Mouse (Mus musculus) induced T-regulatory cell, adult 2 months (primary cell): Measurements from ENCODE around the gene Rex1bd.

ENCODE experiments used
- DNase-seq: peaks from one replicate; pipeline ENCODE4 v3.0.0-alpha.2; 2012; ENCODE audit warnings: low read depth

The Rex1bd gene

DNA sequence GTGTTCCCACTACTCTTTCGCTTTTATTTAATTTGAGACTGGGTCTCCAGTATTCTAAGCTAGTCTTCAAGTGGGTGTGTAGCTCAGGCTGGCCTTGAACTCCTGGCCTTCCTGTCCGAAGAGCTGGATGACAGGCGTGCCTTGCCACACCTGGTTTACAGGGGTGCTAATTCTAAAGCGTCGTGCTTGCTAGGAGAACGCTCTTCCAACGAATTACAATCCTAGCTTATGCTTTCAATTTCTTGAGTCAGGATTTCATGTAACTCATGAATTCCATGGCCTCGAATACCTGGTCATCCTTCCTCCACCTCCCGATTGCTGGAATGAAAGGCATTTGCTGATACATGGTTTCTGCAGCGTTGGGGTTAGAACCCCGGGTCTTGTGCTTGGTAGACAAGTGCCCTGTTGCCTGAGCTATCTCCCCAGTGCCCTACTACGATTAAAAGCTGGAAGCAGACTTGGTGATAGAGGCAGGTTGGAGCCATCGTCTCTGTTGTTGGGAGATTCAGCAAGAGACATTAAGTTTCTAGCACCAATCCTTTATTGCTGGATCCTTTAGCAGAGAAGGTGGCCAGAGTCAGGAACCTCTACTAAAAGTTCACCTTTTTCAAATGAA, 21.7 kb upstream of the Rex1bd start:
- no peak for DNase-seq

DNA sequence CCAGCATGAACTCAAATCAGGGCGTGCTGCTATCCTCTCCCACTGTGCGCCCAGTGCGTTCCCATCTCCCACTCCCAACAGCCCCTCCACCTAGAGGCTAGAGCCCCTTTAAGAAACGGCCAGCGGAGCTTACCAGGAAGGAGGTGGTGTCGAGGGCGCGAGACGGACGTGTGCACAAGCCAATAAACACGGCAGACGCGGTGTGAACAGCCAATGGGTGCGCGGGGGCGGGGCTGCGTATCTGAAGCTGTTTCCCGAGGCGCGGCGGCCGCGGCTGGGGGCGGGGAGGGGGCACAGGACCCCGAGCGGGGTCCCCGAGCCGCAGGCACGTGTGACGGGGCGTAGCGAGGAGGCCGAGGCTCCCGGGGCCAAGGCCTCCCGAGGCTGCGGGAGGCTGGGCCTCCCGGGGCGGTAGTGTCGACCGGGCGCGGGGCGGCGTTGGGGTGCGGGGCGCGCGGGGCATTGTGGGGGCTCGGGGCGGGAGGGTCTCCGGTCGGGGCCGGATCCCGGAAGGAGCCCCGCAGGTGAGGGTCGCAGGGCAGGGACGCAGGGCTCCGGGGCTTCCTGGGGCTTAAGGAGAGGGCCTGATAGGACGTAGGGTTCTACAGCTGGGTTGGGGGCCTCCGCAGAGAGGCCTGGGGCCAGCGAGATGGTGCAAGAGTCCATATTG, 21.1 kb upstream of the Rex1bd start, which contains the start of the genes Fkbp8 and Kxd1:
Gene Fkbp8, plus strand, starts transcription at position 213 of the 670 bp plus-strand sequence.
Gene Kxd1, minus strand, starts transcription at position 445 of the 670 bp plus-strand sequence.
- DNase-seq: peak; percentile 97

DNA sequence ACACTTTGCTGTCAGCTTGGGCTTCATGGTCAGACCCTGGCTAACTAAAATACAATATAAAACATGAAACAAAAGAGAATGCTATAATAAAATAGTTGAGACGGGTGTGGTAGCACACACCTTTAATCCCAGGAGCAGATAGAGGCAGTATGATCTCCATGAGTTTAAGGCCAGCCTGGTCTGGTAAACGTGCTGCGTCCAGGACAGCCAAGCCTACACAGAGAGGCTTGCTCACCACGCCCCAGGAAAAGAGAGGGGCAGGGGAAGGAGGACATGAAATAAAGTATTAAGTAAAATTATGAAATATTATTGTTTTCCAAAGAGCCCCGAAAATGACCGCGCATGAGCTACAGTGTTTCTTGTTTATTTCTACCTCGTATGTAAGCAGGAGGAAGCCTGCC, 20.6 kb upstream of the Rex1bd start:
- no peak for DNase-seq

DNA sequence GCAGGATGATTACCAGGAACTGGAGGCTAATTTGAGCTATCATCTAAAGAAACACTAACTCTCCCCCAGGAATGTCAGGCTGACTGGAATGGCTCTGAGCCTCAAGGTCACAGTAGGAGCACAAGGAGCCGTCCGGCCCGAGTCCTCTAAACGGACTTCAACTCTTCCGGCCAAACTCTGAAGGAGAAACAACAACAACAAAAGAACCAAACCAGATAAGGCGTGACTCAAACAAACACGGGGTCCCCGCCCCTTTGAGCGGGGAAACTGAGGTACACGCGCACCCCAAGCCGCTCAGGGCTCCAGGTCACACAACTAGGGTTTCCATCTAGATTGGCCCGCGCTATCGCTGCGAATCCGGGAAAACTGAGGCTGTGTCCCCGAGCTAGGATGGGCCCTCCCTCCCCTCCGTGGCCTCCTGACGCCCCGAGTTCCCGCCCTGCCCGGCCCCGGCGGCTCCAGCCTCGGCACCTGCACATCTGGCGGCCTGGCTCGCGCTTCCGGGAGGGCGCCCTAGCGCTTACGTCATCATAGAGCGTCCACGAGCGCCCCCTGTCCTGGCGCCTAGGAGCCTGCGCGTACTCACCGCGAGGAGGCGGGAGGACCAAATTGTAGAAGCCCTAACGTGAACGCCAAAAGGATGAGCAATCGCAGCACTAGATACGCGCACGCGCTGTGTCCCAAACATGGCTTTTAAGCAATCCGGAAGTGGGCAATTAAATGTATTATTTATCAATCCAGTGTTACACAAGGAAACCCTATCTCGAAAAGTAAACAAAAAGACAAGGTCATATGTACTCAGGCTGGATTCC, 16.2 kb upstream of the Rex1bd start:
- DNase-seq: peak; percentile 99

DNA sequence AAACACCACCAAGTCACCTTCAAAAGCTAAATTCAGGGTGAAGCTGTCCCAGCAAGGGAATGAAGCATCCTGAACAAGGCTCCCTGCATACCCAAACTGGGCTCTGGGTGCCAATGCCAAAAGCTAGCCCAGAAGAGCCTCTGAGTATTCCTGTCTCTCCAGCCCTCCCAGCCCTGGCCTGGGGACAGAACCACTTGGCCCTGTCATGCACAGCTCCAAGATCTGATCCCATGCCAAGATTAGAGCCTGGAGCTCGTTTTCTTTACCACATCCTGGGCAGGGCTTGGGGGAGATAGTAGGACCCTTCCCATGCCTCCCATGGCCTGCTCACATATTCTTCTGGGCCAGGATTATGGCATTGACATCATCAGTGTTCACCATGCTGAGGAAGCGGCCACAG, 13.1 kb upstream of the Rex1bd start:
- DNase-seq: no peak

DNA sequence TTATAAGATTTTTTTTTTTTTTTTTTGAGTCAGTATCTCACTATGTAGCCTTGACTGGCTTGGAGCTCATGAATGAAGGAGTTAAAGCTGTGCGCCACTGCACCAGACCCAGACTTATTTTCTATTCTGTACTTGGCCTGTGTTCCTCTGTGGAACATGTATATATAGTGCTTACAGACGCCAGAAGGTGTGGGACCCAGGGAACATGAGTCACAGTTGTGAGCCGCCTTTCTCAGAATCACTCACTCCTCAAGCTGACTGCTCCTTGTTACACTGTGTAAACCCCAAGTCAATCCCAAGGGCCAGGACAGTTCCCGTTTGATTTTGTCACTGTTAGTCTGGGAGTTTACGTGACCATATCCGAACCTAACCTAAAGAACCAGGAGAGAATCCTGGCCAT, 12.5 kb upstream of the Rex1bd start:
- no peak for DNase-seq

DNA sequence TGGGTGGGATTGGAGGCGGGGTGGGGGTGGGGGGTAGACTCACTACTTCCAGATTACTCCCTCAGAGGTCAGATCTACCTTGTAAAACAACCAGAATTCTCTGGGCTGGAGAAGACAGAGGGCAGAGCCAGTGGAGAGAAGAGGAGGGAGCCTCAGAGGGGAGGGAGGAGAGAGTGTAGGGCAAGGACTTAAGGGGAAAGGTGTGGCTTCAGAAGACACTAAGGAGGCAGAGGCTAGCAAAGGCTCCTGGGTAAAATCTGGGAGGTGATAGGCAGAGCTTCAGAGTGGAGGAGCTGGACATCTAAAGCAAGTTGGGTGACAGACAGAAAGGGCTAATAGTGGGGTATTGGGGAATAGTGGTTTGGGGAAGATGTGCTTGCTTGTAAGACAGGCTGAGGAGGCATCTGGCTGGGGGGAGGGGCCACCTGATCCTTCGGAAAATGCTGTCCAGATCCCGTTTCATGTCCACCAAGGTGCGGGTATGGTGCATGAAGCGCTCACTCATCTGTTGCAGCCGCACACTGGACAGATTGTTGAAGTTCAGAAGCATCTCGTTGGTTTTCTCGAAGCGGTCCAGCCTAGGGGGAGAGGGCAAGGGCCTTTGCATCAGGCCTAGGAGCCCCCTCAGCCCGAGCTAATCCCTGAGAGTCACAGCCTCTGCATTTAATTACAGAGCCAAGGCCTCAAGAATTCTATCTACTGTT, 11.5 kb upstream of the Rex1bd start:
- no peak for DNase-seq

DNA sequence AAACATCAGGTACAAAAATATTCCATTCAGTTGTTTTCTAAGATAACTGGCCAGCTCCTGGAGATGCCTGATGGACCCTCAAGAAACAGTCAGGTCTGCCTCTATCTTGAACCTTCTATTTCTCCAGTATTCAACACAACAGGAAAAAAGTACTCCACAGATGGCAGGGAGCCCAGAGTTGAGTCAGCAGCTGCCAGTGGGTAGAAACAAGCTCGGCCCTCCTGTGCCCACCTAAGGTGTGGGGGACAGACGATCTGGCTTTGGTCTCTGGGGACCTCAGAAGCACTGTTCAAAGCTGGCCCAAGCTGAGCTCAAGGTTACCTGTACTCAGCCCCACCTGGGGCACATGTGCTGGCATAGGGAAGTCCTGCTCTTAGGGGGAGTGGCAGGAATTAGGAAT, 6.9 kb upstream of the Rex1bd start:
- DNase-seq: no peak

DNA sequence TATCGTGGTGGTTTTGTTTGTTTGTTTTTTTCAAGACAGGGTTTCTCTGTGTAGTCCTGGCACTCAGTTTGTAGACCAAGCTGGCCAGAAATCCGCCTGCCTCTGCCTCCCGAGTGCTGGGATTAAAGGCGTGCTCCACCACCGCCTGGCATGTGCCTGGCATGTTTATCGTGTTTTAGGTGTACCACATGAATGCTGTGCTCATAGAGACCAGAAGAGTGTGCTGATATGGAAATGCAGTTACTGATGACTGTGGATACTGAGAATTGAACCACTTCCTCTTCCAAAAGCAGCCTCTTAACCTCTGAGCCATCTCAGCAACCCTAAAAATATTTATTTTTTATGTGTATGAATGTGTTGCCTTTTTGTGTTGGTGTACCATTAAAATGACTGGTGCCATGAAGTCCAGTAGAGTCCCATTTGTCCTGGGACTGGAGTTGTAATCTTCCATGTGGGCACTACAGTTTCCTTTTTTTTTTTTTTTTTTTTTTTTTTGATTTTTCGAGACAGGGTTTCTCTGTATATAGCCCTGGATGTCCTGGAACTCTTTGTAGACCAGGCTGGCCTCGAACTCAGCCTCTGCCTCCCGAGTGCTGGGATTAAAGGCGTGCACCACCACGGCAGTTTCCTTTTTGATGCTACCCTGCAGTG, 5.8 kb upstream of the Rex1bd start:
- peak; percentile 61 for DNase-seq

DNA sequence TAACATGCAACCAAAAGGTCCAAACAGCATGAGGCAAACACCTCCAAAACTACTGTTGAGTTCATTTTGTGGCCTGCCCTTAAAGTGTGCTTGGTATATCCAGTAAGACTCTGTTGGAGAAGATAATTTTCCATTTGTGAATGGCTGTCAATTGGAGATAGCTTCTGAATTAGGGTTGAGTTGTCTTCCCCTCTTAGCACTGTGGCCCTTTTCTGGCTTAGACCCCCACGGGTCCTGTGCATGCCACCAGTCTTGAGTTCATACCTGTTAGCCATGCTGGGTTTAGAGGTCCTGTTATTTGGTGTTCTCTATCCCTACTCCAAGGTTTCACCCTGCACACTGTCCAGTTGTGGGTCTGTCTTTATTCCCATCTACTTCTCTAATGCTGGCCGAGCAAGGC, 5.2 kb upstream of the Rex1bd start:
- DNase-seq: no peak

DNA sequence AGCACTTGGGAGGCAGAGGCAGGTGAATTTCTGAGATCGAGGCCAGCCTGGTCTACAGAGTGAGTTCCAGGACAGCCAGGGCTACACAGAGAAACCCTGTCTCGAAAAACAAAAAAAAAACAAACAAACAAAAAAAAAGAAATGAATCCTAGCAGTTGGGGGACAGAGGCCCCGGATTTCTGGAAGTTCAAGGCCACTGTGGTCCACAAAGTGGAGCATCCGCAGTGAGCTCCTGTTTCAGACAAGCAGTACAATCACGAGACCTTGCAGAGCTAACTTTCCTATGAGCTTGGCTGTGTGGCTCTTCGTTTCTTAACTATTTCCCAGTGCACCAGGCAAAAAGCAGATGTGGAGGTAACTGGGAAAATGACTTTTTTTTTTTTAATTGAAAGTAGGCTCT, 4.6 kb upstream of the Rex1bd start:
- peak; percentile 40 for DNase-seq

DNA sequence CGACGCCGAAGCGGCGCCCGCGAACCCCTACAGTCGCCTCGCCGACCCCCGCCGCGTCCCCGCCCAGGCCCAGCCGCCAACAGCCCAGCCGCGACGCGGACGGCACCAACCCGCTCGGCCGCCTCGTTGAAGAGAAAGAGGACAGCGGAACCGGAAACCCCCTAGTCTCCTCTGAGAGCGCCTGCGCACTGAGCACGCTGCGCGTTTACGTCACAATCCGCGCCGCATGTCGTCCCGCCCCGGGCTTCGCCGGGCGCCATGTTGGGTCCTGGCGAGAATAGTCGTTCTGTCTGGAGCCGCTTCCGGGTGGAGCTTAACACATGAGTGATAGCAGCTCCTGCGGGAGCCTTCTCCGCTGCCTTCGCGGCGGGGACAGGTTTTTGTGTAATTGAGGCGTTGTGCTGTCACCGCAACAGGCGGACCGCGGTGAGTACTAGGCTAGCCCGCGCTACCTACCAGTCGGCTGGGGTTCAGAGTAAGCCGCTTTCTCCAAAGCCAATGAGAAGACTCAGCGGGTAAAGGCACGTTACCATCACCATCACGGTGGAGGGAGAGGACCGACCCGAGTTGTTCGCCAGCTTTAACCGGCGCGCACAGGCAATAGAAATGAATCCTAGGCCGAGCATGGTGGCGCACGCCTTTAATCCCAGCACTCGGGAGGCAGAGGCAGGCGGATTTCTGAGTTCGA, 3.8 kb upstream of the Rex1bd start, which contains the start of gene Uba52:
Gene Uba52, minus strand, starts transcription at position 574 of the 688 bp plus-strand sequence.
- peak; percentile 99 for DNase-seq

DNA sequence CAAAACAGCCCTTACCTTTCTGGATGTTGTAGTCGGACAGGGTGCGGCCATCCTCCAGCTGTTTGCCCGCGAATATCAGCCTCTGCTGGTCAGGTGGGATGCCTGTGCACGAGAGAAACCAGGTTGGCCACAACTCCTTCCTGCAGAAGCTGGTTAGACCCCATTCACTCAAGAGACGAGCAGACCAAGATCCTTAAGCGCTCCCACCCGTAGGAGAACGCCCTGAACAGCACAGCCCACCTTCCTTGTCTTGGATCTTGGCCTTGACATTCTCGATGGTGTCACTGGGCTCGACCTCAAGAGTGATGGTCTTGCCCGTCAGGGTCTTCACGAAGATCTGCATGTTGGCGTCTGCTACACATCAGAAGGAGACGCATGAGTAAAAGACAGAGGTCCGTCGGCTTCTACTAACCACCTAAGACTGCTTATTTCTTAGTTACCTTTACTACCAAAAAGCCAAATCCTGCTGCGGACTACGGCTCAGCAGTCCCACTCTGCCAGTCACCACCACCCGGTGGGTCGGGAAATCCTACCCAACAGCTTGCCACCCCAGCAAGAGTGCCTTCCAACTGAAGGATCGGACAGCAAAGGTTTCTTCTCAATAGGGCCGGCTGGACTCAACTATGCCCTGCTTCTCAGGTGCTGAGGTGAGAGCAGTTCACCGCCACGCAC, 2.9 kb upstream of the Rex1bd start:
- DNase-seq: peak; percentile 42

DNA sequence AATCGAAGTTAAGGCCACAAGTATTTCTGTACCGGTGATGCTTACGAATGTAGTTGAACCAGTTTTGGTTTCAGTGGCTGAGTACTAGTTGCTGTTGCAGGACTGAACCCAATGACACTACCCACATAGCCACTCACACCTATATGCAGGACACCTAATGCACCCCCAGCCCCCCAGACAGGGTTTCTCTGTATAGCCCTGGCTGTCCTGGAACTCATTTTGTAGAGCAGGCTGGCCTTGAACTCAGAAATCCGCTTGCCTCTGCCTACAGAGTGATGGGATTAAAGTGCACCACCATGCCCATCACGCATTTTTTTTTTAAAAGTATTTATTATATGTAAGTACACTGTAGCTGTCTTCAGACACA, 458 bp upstream of the Rex1bd start:
- no peak for DNase-seq

DNA sequence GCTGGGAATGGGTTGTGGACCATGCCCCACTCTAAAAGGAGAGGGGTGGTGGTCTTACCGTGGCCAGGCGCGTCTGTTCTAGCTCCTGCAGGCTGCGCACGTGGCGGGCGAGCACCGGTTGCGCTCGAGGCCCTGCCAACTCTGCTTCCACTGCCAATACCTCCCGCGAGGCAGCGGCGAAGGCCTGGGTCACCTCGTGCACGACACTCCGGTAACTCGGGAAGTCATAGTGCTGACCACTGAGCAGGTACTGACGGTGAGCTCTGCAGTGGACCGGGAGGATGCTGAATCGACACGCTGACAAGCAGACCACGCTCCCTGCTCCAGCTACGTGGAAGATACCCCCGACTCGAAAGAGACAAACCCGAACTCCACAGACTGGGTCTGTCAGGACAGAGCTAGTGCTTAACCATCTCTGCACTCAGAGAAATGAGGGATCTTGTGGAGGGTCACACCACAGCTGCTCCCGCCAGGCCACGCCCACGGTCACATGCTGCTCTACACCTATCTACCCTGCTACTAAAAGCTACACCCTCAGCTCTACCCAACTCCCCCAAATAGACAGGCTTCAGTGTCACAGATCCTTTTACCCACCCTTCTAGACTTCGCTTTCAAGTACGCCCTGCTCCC, 739 bp downstream of the Rex1bd start:
- DNase-seq: no peak

DNA sequence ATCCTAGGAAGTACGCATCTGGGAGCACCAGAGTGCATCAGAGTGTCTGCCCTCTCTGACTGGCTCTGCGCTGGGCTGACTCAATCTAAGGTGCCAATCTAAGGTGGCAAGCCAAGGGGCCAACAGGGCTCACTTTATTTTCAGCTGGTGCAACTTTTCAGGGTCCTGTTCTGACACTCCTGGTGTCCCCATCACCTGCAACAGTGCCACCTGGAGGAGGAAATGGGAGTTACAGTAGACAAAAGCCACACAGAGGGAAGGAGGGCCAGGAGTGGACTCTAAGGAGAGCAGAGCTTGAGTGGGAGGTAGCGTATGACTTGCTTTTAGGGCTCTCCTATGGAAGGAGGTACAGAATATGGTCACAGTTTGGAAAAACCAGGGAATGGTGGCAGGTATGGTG, 1.7 kb downstream of the Rex1bd start:
- peak; percentile 92 for DNase-seq

DNA sequence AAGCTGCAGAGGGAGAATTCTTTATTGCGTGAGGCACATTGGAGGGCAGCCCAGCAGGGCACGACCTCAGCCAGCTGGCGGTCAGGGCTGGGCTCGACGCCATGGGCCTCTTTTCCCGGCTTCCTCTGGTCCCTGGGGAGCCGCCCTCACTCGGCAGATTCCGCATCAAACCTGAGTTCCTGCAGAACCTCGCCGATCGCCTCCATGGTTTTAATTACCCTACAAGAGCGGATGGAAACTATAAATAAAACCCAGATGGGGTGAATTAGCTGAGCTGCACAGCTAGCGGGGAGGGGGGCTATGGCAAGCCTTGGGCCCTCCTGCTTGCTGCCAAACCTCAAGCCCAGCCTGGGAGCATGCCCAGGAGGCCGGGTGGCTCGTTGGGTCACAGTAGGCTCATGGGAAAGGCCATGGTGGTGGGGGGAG, 2.2 kb downstream of the Rex1bd start:
- no peak for DNase-seq

DNA sequence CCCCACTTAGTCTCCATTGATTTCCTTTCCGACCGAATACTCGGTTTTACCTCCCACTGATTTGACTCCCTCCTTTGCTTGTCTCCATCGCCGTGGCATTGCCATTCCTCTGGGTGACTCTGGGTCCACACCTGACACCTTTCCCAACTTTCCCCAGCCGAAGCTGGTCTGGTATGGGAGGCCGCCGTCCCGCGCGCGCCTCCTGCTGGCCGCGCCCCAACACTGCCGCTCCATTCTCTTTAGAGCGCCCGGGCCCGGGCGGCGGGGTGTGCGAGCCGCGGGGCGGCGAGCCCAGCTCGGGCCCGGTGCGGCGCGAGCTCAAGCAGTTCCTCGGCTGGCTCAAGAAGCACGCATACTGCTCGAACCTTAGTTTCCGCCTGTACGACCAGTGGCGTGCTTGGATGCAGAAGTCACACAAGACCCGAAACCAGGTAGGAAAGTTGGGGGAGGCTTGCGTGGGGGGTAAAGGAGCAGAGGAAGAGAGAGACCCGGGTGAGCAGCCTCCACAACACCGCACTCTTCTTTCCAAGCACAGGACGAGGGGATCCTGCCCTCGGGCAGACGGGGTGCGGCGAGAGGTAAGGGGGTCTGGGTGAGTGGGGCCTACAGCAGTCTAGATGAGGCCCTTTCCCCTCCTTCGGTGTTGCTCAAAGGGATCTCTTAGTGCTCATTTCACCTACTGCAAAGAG, 3.3 kb downstream of the Rex1bd start:
- peak; percentile 79 for DNase-seq

DNA sequence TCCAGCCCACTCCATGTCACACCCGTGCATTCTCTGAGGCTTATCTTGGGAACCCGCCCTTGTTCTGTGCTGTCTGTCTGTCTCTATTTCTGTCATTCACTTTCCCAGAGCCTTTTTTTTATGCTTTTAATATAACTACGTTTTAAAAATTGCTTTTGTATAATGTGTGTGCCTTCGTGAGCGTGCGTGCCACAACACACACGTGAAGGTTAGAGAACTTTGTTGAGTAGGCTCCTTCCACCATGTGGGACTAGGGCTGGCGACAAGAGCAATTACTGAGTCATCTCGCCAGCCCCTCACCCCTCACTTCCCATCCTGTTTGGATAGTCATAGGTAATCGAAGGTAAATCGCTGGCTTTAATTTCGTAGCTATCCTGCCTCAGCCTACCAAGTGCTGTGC, 4.0 kb downstream of the Rex1bd start:
- no peak for DNase-seq
